Mouse (Mus musculus) forebrain, embryonic 16.5 days (tissue): ENCODE data around the gene Cyp4f37. TPM values are rescaled to one million over a fixed set of nuclear protein-coding genes. Genes with fewer than 3 reads are reported as not detected.
A peak's percentile ranks its signal among the peaks of the same experiment; 100 is the strongest.

Experiments
- ATAC-seq: fragments of 200-750 bp; cut with Nextera tagmentation; 2 replicates; pipeline ENCODE4 v1.8.0; 2017; ENCODE audit warnings: mild to moderate bottlenecking, moderate library complexity
- H3K27ac ChIP-seq: fragments of 300-500 bp; sonication (generic); 2 replicates; pipeline ENCODE4 v1.5.1; 2014; ENCODE audit warnings: low read length, control low read depth
- H3K27me3 ChIP-seq: fragments of 300-500 bp; sonication (generic); replicated peaks from 2 replicates; pipeline ENCODE4 v1.6.1; 2014; ENCODE audit warnings: low read length; ENCODE audit not compliant: control insufficient read depth, insufficient read depth
- H3K36me3 ChIP-seq: fragments of 300-500 bp; sonication (generic); 2 replicates; pipeline ENCODE4 v1.6.1; 2014; ENCODE audit not compliant: control insufficient read depth, insufficient read depth
- H3K4me1 ChIP-seq: fragments of 300-500 bp; sonication (generic); replicated peaks from 2 replicates; pipeline ENCODE4 v1.6.1; 2014; ENCODE audit warnings: low read length; ENCODE audit not compliant: control insufficient read depth, insufficient read depth
- H3K4me2 ChIP-seq: fragments of 300-500 bp; sonication (generic); 2 replicates; pipeline ENCODE4 v1.6.1; 2014; ENCODE audit warnings: mild to moderate bottlenecking, low read length, control low read depth
- H3K4me3 ChIP-seq: fragments of 300-500 bp; sonication (generic); replicated peaks from 2 replicates; pipeline ENCODE4 v1.5.1; 2014; ENCODE audit warnings: mild to moderate bottlenecking, low read length, control low read depth
- H3K9ac ChIP-seq: fragments of 300-500 bp; sonication (generic); replicated peaks from 2 replicates; pipeline ENCODE4 v1.6.1; 2014; ENCODE audit warnings: low read depth, low read length, control low read depth
- H3K9me3 ChIP-seq: fragments of 300-500 bp; sonication (generic); 2 replicates; pipeline ENCODE4 v1.6.1; 2016; ENCODE audit warnings: low read length; ENCODE audit not compliant: control insufficient read depth
- WGBS: fragments of 180-500 bp; shearing (Covaris S2); extraction: QIAGEN DNeasy Blood & Tissue Kit; methylation state at CpG from one replicate; pipeline ENCODE4 v1.1.7; 2014; 5-methylcytosine and 5-hydroxymethylcytosine counted together
- polyA plus RNA-seq: library from polyadenylated mRNA; unstranded; fragments of >200 nt; fragmentation: Nextera tagmentation; extraction: Ambion mirVana; gene quantifications from 2 replicates; pipeline ENCODE4 v1.2.1, GENCODE M21; 2015

The Cyp4f37 gene
- polyA plus RNA-seq, 1 experiment from 2014 or later: not detected

- H3K4me3 ChIP-seq: no peak overlapping the region
- WGBS: 96% methylated on average over 1 of the region's 1 CpGs
- no peaks in the 10 kb centered on the region for H3K36me3 ChIP-seq
- no peak overlapping the region for H3K4me2 ChIP-seq
- no peaks in the 10 kb centered on the region for H3K27me3 ChIP-seq
- H3K9ac ChIP-seq: no peak overlapping the region
- no peak for ATAC-seq
- no peak overlapping the region for H3K27ac ChIP-seq
- H3K4me1 ChIP-seq: no peaks in the 10 kb centered on the region; the same call in 1 of the 2 replicates
- no peaks in the 10 kb centered on the region for H3K9me3 ChIP-seq
Measured at GRCm38 (mm10) chr17:32658246-32658645, 37.1 kb downstream of the Cyp4f37 start.

GRCm38 (mm10) chr17:32658712-32659111 is 37.6 kb downstream of the Cyp4f37 start, which contains the start of gene Cyp4f40:
Cyp4f40 (plus strand) TSS chr17:32658900.
- Histone ChIP-seq H3K4me3 (no peak within 1 kb of the TSS), H3K4me2 (no peak within 1 kb of the TSS), H3K9ac (no peak within 1 kb of the TSS), H3K36me3 (no peaks in the 10 kb centered on the region), H3K9me3 (no peaks in the 10 kb centered on the region), H3K4me1 (no peaks in the 10 kb centered on the region; the same call in 1 of the 2 replicates), H3K27ac (no peak within 1 kb of the TSS), H3K27me3 (no peaks in the 10 kb centered on the region)
- ATAC-seq: no peak
- 56% methylated on average over 2 of the region's 2 CpGs for WGBS

- Histone ChIP-seq H3K9me3 (no peaks in the 10 kb centered on the region), H3K4me1 (no peaks in the 10 kb centered on the region), H3K27me3 (no peaks in the 10 kb centered on the region), H3K4me2 (no peak overlapping the region), H3K27ac (no peak overlapping the region), H3K4me3 (no peak overlapping the region), H3K36me3 (no peaks in the 10 kb centered on the region), H3K9ac (no peak overlapping the region)
- ATAC-seq: no peak
- 65% methylated on average over 7 of the region's 7 CpGs for WGBS
Measured at GRCm38 (mm10) chr17:32673976-32674375, 52.9 kb downstream of the Cyp4f37 start.

GRCm38 (mm10) chr17:32676040-32676635 is 55.0 kb downstream of the Cyp4f37 start:
- Histone ChIP-seq H3K27ac (no peak overlapping the region), H3K4me3 (no peak overlapping the region), H3K36me3 (no peaks in the 10 kb centered on the region), H3K27me3 (no peaks in the 10 kb centered on the region), H3K4me2 (peak overlapping the region; percentile 17), H3K4me1 (no peaks in the 10 kb centered on the region), H3K9me3 (no peaks in the 10 kb centered on the region), H3K9ac (no peak overlapping the region)
- ATAC-seq: no peak
- 50% methylated on average over 21 of the region's 21 CpGs for WGBS

- Histone ChIP-seq H3K4me3 (no peak overlapping the region), H3K9ac (no peak overlapping the region), H3K9me3 (no peaks in the 10 kb centered on the region), H3K4me2 (no peak overlapping the region), H3K27ac (no peak overlapping the region), H3K36me3 (no peaks in the 10 kb centered on the region), H3K4me1 (no peaks in the 10 kb centered on the region), H3K27me3 (no peaks in the 10 kb centered on the region)
- no peak for ATAC-seq
- 14% methylated on average over 2 of the region's 2 CpGs for WGBS
Measured at GRCm38 (mm10) chr17:32680404-32680803, 59.3 kb downstream of the Cyp4f37 start.

GRCm38 (mm10) chr17:32685048-32685750 is 64.1 kb downstream of the Cyp4f37 start, which contains the start of gene Cyp4f15:
Cyp4f15 (plus strand) TSS chr17:32685627.
- Histone ChIP-seq H3K9ac (no peak within 1 kb of the TSS), H3K36me3 (no peaks in the 10 kb centered on the region), H3K9me3 (no peaks in the 10 kb centered on the region), H3K27ac (no peak within 1 kb of the TSS), H3K27me3 (no peaks in the 10 kb centered on the region), H3K4me1 (no peaks in the 10 kb centered on the region), H3K4me3 (no peak within 1 kb of the TSS), H3K4me2 (no peak within 1 kb of the TSS)
- WGBS: 19% methylated on average over 7 of the region's 7 CpGs
- peak; percentile 36; the same call in 1 of the 2 replicates for ATAC-seq

Other genes starting within 250 kb of the Cyp4f37 start
- gene Wiz, start 231.9 kb upstream of the Cyp4f37 start, polyA plus RNA-seq: 35.7 and 39.1 TPM in 2 replicates
- 0.57 and 0.73 TPM in 2 replicates for gene Rasal3, start 217.7 kb upstream of the Cyp4f37 start, polyA plus RNA-seq
- gene Pglyrp2, start 197.1 kb upstream of the Cyp4f37 start, polyA plus RNA-seq: not detected in 2 replicates
- 0.28 and 0.40 TPM in 2 replicates for gene Cyp4f39, start 168.6 kb upstream of the Cyp4f37 start, polyA plus RNA-seq
- gene Cyp4f17, start 115.3 kb upstream of the Cyp4f37 start, polyA plus RNA-seq: 6.7 and 8.9 TPM in 2 replicates
- gene Cyp4f16, start 84.8 kb upstream of the Cyp4f37 start, polyA plus RNA-seq: 20.0 and 26.1 TPM in 2 replicates
- not detected in 2 replicates for gene Cyp4f40, start 37.6 kb downstream of the Cyp4f37 start, polyA plus RNA-seq
- gene Cyp4f15, start 64.3 kb downstream of the Cyp4f37 start, polyA plus RNA-seq: 1.7 and 2.2 TPM in 2 replicates
- gene Zfp871, start 167.0 kb downstream of the Cyp4f37 start, polyA plus RNA-seq: 47.4 and 48.7 TPM in 2 replicates
- 39.5 and 46.2 TPM in 2 replicates for gene Zfp811, start 188.6 kb downstream of the Cyp4f37 start, polyA plus RNA-seq
- gene Zfp799, start 209.0 kb downstream of the Cyp4f37 start, polyA plus RNA-seq: 18.8 and 20.0 TPM in 2 replicates